Mouse (Mus musculus): Measurements from ENCODE around the gene Myg1.

DNA sequence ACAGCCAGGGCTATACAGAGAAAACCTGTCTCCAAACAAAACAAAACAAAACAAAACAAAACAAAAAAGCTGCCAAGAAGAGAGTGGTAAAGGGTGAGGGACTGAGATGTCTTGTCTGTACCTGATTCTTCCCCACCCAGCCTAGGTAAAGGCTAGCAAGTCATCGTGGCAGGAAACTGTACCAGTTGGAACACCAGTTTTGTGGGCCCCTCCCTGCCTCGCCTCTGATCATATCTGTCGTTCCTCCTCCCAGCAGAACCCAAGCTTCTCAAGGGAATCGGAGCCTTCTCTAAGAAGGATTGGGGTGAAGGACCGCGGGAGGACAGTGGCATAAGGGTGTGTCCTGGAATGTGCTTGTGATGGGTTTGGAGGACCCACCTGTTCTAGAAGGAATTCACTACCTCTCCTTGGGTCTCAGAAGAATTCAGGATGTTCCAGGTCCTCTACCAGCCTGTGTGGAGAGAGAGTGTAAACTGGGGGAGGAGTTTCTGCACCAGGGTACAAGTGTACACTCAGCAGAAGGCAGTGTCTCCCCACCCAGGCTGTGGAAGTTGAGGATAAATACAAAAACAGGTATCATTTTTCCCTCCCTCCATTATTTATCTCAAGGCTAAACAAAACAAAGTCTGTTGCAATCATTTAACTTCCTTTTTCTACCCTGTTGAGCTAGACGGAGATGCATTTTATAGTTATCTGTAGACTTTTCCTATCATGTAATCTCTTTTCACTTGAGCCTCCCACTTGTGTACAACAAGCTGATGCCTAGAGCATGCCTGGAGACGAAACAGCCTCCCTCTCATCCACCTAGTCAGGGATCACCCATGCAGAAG is 48.8 kb upstream of the Myg1 start:
- TF ChIP-seq CTCF (IDR thresholded peaks at IDR 0.05) (no peak), EP300 (IDR thresholded peaks at IDR 0.05) (no peak)
